Mouse (Mus musculus): ENCODE data around the gene Rbm6.

GRCm38 (mm10) chr9:107919441-107919840 is 46.4 kb upstream of the Rbm6 start:
- TF ChIP-seq CTCF (IDR thresholded peaks at IDR 0.05; ENCODE audit: low read depth, low read length) (no peak), GATA1 (IDR thresholded peaks at IDR 0.05; ENCODE audit: borderline replicate concordance, low read length) (no peak)

Data from G1E (cell line).